Mouse (Mus musculus): ENCODE measurements around the gene A230072I06Rik.

The A230072I06Rik gene

DNA sequence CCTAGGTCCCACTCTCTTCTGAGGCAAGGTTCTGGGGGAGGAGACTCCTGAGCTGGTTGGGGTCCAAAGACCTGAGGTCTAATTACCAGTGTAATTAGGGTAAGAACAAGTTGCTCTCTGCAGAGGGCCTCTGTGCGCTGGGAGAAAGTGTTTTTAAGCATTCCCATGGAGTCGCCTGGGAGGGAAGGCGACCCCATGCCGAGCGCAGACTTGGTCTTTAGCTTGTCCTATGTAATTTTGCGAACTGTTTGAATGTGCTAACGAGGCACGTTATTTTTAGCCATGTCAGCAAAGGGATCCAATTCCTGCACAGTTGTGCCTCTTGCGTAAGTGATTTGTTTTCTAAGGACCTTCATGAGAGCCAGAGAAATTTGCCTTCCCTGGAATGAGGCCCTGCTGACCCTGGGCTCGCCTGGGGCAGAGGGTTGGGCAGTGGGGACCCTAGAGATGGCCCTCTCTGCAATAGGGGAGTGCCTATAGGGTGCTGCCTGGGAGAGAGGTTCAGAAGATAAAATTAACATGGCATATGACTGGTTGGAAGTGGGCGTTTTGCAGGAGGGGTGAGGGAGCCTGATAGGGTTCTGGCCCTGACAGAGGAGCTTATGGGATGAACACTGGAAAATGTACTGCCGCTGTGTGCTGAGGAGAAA, at the start of gene A230072I06Rik:
Gene A230072I06Rik, plus strand, starts transcription at position 157 of the 650 bp plus-strand sequence.
- DNase-seq, result no peak

DNA sequence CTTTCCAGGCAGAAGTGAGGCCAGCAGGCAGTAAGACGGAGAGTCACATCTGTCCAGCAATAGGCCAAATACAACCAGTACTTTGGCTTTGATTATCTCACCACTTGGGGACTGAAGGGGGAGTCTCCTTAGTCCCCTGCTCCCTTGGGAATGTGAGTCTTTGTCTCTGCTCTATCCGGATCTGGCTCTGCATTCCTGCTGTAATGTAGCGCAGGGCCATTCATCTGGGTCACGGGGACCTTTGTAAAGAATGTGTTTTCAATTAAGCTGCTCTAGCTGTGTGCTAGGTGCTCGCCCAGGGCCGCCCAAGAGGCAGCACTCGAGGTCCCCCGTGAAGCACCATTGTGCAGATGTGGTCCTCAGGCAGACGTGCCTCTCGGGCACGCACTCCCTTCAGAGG, 44.6 kb upstream of the A230072I06Rik start:
- DNase-seq, result no peak

- no peak for DNase-seq
Observed at GRCm38 (mm10) chr8:12238775-12239174, 39.8 kb upstream of the A230072I06Rik start.

DNA sequence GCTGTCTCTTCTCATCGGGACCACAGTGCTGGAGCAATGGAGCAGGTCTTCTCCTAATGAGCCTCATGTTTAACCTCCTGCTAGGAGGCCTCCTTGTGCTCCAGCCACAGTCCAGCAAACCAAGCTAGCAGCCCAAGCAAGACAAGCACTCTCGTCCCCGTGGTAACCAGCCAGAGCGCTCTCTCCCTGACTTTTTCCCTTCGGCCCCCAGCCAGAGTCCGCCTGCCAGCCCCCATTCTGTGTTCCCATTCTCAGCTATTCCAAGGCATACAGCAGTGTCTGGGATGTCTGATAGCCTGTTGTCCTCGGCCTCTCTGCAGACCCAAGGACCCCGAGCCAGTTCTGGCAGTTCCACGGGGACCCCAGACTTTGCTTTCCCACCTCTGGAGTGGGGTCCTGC, 38.5 kb upstream of the A230072I06Rik start:
- no peak for DNase-seq

DNA sequence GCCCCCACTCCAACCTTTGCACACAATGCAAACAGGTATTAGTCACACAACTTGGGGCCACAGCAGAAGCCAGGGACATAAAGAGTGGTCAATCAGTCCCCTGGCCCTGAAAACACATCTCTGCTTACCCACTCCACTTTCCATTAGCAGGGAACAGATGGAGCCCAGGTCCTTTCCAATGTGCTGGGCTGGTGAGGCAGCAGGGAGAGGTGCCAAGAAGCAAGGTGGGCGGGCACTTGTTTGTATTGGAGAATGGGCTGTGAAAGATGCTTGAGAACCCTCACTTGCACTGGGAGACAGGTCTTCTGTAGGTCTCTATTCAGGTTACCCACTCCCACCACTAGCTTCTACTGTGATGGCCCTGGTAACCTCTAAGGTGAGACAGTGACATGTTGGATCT, 34.9 kb upstream of the A230072I06Rik start:
- no peak for DNase-seq

- no peak for DNase-seq
Observed at GRCm38 (mm10) chr8:12259890-12260289, 18.7 kb upstream of the A230072I06Rik start.

- DNase-seq, result no peak
Observed at GRCm38 (mm10) chr8:12260476-12261029, 18.1 kb upstream of the A230072I06Rik start.

DNA sequence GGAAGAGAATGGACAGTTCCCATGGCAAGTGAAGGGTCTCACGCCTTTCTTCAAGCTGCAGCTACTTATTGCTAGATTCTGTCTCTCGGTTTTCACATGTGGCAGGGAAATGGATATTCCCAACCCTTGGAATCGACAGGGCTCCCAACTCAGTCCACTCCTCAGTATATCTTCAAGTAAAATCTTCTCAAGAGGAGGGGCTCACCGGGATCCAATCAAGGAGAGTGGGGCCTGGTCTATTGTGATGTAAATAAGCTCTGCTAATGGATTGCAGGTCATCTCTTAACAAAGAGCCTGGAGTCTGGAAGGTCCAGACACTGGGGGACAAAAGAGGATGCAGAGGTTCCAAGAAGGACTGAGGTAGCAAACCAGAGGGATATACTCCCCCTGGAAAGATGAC, 17.1 kb upstream of the A230072I06Rik start:
- no peak for DNase-seq

GRCm38 (mm10) chr8:12264996-12265395, 13.6 kb upstream of the A230072I06Rik start:
- no peak for DNase-seq

DNA sequence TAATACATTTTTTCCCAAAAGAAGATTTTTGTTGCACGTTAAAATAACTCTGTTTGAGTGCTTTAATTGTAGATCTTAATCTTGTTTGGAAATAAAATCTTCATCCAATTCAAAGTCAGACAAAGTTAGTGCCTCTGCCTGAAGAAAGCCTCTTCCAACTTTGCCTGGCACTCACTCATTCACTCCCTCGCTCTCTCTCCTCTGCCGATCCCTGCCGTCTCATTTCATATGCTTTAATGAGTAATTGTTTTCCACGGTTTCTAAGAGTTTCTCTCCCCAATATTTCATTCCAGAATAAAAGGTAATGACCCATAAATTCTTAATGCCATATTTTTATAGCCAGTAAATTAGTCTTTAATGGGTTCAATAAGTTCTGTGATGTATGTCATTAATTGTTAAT, 10.8 kb upstream of the A230072I06Rik start:
- DNase-seq, result no peak

DNA sequence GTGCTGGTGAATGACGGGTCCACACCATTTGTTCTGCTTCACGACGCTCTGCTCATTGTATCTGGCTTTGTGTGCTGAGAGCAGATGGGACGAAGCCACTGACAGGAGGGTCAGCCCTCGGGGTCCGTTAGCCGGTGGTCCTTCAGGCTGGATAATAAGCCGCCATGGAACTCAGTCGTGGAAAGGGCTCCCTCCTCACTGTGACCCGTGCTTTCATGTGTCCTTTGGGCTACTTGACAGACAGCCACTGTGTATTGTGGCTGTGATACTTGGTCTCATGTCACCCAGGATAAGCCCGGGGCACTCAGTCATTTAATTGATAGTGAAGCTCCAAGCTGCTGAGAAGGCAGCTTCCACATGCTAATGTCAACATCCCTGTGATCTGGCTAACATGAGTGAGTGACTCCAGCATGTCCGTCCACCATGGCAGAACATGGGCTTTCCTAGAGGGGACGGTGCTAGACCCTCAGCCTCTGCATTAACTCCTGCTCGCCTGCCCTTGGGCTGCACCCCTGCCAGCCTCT, 10.3 kb upstream of the A230072I06Rik start:
- no peak for DNase-seq

DNA sequence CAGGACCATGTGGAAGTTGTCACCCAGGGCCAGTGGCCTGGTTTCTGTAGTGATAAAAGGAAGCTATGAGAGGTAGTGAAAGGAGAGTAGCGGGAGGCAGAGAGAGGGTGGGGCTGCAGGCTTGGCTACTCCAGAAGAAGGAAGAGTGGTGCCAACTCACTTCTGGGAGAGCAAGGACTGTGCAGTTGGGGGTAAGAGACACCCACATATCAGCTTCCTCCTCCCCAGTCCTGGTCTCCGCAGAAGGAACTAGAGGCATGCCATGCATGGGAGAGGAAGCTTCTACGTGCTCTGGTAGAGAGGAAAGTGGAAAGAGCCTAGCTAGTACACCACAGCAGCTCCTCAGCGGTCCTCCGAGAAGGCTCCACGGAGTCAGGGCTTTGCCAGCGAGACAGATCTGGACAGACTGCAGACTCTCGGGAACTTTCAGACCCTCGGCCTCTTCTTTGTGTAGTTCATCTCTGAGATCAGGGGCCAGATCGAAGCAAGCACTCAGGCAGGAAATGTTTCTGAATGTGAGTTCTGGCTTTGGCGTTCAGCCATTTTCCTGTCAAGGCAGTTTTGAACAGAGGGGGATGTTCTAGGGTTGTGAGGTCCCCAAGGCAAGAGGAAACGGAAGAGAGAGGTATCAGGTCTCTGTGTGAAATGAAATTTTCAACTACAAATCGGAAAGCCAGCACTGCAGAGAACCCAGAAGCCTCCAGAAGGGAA, 1.0 kb downstream of the A230072I06Rik start:
- DNase-seq, result no peak

GRCm38 (mm10) chr8:12282128-12282527, 3.5 kb downstream of the A230072I06Rik start:
- DNase-seq, result no peak

GRCm38 (mm10) chr8:12290551-12290950, 11.9 kb downstream of the A230072I06Rik start:
- no peak for DNase-seq

GRCm38 (mm10) chr8:12298326-12298950, 19.8 kb downstream of the A230072I06Rik start:
- DNase-seq, result no peak

- DNase-seq, result no peak
Observed at GRCm38 (mm10) chr8:12301998-12302397, 23.4 kb downstream of the A230072I06Rik start.

DNA sequence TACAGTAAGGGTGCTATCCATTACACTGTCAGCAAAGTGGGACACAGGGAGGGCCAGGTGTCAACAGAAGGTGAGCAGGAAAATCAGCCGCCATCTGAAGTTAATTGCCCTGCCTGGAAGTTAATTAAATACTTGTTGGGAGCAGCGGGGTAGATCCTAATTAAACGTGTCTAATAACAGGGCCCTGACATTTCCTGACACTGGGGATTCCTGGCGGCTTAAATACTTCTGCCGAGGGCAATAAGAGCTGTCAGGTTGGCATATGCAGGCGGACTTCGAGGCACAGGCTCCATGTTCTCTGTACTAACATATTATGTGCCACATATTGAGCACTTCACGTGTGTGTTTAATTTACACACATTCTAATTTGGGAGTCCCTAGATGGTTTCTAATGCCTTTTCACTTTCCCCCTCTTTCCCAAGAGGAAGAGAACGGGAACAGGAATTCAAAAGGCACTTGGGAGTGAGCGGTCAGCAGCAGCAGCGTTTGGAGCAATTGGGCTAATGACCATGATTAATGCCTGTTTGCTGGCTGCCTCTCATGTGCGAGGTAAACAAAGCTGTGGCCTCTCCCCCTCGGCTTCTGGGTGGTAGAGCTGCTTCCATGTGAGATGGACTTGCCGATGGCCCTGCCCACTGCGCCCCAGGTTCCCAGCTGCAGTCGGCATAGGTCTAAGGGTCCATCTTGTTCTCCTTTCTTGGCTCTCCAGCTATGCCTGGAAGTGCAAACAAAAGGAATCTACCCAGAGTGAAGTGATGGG, 34.5 kb downstream of the A230072I06Rik start:
- no peak for DNase-seq

GRCm38 (mm10) chr8:12314258-12314657, 35.6 kb downstream of the A230072I06Rik start:
- no peak for DNase-seq

- DNase-seq, result no peak
Observed at GRCm38 (mm10) chr8:12315177-12315576, 36.6 kb downstream of the A230072I06Rik start.

- DNase-seq, result no peak
Observed at GRCm38 (mm10) chr8:12319755-12320455, 41.3 kb downstream of the A230072I06Rik start.

DNA sequence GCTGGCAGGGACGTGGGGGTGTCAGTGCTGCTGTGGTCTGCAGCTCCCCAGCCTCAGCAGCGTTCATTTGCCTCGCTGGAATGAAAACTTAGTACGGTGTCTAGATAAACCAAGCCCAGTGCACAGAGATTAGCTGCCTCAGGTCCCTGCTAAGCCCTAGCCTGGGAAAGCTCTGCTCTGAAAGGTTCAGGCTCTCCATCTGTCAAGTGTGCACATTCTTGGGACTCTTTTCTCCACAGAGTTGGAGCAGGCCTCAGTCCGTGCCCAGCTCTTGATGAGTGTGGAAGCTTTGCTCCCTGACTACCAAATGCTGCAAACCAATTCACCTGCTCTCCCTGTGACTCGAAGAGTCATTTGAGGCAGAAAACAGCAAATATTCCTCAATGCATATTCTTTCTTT, 43.5 kb downstream of the A230072I06Rik start:
- no peak for DNase-seq

- DNase-seq, result no peak
Observed at GRCm38 (mm10) chr8:12323238-12323637, 44.6 kb downstream of the A230072I06Rik start.

All from kidney, adult 11 months (tissue).